Mouse (Mus musculus): ENCODE results near the gene Skor1.

The Skor1 gene

GRCm38 (mm10) chr9:63135801-63136200, 13.0 kb downstream of the Skor1 start:
- peak; percentile 23 for DNase-seq (ENCODE audit: extremely low read depth, low read depth)

- DNase-seq (ENCODE audit: extremely low read depth, low read depth) = no peak
Measured at GRCm38 (mm10) chr9:63135356-63135755, 13.4 kb downstream of the Skor1 start.

DNA sequence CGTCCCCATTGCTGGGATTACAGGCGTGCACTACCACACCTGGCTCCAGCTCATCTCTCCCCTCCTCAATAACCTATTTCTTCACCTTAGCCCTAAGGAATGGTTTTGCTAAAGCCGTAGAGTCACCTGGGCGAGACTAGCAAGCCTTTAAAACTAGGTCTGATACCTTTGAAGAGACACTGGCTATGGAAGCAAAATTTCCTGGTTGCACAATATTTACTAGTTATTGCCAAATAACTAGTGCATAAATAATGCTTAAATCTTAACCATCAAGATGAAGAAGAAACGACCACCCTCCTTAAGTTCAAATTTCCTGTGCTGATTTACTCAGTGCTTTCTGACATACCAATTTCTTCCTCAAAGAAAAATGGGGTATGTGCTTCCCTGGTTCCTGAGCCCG, 15.1 kb downstream of the Skor1 start:
- DNase-seq (ENCODE audit: extremely low read depth, low read depth) = no peak

DNA sequence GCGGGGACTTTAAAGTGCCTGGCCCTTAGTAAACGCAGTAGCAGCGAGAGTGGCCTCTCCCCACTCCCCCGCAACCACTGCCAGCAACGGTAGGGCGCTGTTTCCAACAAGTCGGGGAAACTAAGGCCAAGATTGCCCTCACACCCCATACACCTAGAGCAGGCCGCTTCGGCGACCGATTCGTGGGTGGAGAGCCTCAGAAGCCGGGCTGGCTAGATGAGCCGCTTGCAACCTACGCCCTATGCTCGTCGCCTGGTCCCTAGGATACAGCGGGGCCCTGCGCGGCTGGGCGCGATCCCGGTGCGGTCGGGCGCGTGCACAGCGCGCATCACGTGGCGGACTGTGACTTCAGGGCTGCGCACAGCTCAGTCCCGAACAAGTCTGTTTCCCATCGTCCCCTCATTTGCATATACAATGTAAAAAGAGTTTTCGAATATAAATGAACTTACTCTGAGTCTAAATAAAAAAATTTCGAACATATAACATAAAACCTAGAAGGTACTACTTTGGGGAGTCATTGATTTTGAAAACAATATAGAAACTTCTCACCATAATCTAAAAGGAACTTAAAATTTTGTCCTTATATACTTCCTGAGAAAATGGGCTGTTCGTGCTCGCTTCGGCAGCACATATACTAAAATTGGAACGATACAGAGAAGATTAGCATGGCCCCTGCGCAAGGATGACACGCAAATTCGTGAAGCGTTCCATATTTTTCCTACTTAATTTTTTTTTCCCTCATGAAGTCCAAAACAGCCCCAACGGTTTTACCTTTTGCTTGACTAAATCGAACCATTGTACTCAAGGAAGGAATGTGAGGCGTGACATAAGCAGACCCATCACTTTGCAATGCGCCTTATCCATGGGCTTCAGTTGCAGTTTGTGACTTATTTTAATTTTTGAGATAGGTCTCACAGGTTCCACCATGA, 15.8 kb downstream of the Skor1 start:
- peak; percentile 79 for DNase-seq (ENCODE audit: extremely low read depth, low read depth)

DNA sequence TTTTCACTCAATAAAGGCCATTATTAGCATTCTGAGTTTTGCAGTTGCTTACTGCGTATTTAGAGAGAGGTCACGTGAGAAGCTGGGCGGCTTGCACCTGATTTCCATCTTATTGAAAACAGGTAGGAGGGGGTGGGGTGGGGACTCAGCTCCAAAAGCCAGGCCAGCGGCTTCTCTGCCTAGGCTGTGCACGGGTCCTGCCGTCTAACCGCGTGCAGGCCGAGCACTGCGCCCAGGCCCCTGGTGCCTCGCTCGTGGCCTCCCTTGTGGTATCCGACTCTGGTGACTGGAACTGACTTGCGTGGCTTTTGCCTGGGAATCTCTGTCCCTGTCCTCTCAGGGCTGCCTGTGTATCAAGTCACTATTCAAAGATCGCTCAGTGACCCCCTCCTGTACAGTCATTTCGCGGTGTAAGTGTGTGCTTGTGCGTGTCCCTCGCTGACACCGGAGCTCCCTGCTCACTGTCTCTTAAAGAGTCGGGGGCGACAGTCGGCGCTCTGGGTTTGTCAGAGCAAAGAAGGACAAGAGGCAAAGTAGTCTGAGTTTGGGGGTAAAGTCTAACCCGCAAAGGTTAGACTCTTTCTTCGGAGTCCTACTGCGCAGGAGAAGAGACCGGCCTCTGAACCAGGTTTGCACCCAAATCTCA, 16.7 kb downstream of the Skor1 start:
- no peak for DNase-seq (ENCODE audit: extremely low read depth, low read depth)

- no peak for DNase-seq (ENCODE audit: extremely low read depth, low read depth)
Measured at GRCm38 (mm10) chr9:63129641-63130041, 19.1 kb downstream of the Skor1 start.

- no peak for DNase-seq (ENCODE audit: extremely low read depth, low read depth)
Measured at GRCm38 (mm10) chr9:63124512-63124911, 24.2 kb downstream of the Skor1 start.

DNA sequence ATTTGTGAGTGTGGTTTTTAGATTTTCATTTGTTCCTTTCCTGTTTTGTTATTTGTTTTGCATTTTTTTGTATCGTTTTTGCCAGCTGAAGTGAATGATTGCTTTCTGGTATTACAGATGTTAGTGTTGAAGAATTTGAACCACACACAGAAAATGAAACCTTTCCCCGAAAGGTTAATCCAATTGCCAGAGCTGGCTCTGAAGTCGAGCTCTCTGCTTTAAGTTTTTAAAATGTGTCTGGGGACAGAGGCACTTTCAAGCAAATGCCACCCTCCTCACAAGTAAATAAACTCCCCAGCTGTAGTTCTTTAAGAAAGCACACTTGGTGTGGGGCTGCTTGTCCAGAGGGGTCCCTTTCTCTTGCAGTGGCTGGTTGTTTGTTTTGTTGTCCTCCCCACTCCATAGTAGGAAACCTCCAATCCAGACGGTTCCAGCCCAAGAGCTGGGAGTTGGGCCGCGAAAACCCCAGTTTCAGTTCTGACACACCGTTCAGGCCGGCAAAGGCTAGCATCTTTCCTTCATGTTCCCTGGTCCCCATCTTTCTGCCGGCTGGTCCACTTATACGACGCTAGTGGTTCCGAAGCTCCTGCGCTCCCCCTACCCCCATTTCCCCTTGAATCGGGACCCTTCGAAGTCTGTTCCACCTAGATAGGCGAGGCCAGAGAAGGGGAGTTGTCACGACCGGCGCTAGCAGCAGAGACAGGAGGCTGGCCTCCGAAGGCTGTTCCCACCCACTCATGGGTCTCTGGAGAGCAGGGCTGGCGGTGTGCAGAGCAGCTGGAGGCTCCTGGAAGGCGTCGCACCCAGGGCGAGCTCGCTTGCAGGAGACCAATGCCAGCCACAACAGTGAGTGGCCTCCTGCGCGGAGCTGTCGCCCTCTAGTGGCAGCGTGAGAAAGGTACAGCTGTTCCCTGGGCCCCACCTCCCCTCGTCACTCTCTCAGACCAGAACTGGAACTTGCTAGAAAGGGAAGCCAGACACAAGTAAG, 25.0 kb downstream of the Skor1 start:
- peak; percentile 83 for DNase-seq (ENCODE audit: extremely low read depth, low read depth)

DNA sequence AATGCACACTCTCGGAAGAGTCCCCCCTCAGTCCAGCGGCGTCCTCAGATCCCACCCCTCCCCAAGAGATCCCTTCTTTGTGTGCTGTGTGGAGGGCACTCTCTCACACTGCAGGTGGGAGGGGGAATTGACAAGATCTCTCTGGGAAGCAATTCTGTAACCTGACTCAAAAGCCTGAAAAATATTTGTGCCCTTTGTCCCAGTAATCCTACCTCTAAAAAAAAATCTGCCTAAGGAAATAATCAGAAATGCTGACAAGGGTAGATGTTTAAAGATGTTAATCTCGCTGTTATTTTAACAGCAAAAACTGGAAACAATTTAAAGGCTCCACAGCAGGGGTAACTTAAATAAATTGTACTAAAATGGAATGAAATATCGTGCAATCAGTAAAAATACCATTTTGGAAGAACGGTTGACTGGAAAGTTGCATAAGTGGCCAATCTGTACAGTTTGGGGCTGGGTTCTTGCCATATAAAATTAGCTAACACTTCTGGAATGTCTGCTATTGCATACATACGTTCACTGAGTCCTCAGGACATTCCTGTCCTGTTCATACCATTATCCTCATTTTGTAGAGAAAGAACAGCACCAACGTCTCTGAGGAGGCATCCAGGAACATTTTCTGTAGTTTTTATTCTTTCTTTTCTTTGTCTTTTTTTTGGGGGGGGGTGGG, 26.5 kb downstream of the Skor1 start:
- no peak for DNase-seq (ENCODE audit: extremely low read depth, low read depth)

GRCm38 (mm10) chr9:63118385-63118784, 30.4 kb downstream of the Skor1 start:
- no peak for DNase-seq (ENCODE audit: extremely low read depth, low read depth)

GRCm38 (mm10) chr9:63112514-63112913, 36.2 kb downstream of the Skor1 start:
- DNase-seq (ENCODE audit: extremely low read depth, low read depth) = no peak

DNA sequence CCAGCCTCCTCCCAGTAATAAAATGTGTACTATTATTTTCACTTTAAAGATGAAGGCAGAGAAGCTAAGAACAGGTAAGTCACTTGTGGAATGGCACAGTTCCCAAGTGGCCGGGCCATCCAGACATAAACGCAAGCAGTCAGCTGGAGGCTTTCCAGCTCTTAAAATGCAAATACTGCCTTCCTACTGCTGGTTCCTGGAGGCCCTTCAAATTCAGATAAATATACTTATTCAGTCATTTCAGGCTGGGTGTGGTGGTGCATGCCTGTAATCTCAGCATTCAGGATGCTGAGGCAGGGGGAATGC, 39.0 kb downstream of the Skor1 start:
- no peak for DNase-seq (ENCODE audit: extremely low read depth, low read depth)

GRCm38 (mm10) chr9:63109020-63109781, 39.6 kb downstream of the Skor1 start:
- DNase-seq (ENCODE audit: extremely low read depth, low read depth) = no peak

- no peak for DNase-seq (ENCODE audit: extremely low read depth, low read depth)
Measured at GRCm38 (mm10) chr9:63108580-63108979, 40.2 kb downstream of the Skor1 start.

GRCm38 (mm10) chr9:63100660-63101059, 48.1 kb downstream of the Skor1 start:
- no peak for DNase-seq (ENCODE audit: extremely low read depth, low read depth)

DNA sequence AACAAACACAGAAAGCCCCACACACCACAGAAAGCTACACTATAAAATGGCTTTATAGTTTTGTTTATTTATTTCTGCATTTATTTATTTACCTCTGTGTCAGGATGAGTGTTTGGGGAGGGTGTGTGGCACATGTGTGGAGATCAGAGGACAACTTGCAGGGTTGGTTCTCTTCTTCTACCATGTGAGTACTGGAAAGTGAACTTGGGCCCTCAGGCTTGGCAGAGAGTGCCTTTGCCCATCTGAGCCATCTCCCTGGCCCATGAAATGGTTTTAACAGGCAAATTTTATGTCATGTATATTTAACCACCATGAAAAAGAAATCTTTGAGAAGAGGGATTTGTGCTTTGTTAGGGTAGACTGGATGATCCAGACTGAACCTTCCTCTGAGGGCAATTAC, 48.9 kb downstream of the Skor1 start:
- no peak for DNase-seq (ENCODE audit: extremely low read depth, low read depth)

DNA sequence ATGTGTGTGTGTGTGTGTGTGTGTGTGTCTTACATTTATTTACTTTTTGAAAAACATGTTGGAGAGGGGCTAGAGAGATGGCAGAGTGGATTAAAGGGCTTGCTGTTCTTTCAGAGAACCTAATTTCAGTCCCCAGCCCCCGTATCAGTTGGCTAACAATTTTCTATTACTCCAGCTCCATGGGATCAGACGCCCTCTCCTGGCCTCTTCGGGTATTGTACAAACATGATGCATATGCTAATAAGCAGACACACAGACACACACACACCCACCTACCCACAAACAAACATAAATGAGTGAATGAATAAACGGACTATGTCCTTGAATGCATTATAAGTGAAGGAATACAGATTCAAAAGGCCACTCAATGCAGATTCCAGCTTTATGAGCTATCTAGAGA, 49.4 kb downstream of the Skor1 start:
- no peak for DNase-seq (ENCODE audit: extremely low read depth, low read depth)

- no peak for DNase-seq (ENCODE audit: extremely low read depth, low read depth)
Measured at GRCm38 (mm10) chr9:63098887-63099286, 49.9 kb downstream of the Skor1 start.

- DNase-seq (ENCODE audit: extremely low read depth, low read depth) = no peak
Measured at GRCm38 (mm10) chr9:63097204-63097603, 51.6 kb downstream of the Skor1 start.

DNA sequence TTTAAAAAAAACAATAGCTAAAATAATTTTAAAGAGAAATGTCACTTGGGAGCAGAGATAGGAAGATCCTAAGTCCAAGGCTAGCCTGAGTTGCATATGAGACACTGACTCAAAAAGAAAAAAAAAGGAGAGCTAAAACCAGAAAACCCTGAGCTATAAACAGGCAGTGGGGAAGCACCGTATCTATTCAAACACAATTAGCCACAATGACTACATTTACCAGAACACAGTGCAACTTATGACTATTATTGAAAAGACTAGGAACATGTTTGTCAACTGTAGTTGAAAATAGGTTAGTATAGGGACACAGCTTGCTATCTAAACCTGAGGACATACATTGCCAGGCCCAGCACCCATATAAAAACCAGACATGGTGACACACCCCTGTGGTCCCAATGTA, 54.7 kb downstream of the Skor1 start:
- DNase-seq (ENCODE audit: extremely low read depth, low read depth) = no peak
